In genomic region chr1:183297886-183298489, GRCm38 (mm10) we compare ENCODE assay signal across 8 mouse cellular contexts. TPM values are rescaled to one million over a fixed set of nuclear protein-coding genes. Genes with fewer than 3 reads are reported as not detected.
A peak's percentile ranks its signal among the peaks of the same experiment; 100 is the strongest.
DNase-seq lines count a peak whose midpoint lies in the region; ATAC-seq and TF ChIP-seq lines count a peak whose summit lies in the region.

No protein-coding gene starts in this region.

- no peak for TF ChIP-seq CTCF in MEL (IDR thresholded peaks at IDR 0.05 in 2 of 3, conservative IDR thresholded peaks at IDR 0.05 in 1 of 3; ENCODE audit: control insufficient read depth in 1 of 3, insufficient read depth in 1 of 3, low read depth in 2 of 3, low read length in 3 of 3, poor library complexity in 1 of 3, severe bottlenecking in 1 of 3)

- peak overlapping the region; percentile 52 for H3K4me2 ChIP-seq in hindbrain, embryonic 16.5 days (ENCODE audit: low read length)

- no peak for TF ChIP-seq RAD21 in MEL (IDR thresholded peaks at IDR 0.05; ENCODE audit: low read depth, low read length)

- no peaks in the 10 kb centered on the region for H3K9me3 ChIP-seq in MEL (replicated peaks; ENCODE audit: insufficient read depth, low read length)
- no peaks in the 10 kb centered on the region for H3K9me3 ChIP-seq in hindbrain, embryonic 16.5 days (ENCODE audit: control insufficient read depth, low read length)
- no peaks in the 10 kb centered on the region for H3K9me3 ChIP-seq in megakaryocyte, embryonic 14.5 days

- H3K4me3 ChIP-seq in MEL (ENCODE audit: control insufficient read depth in 1 of 2, insufficient read depth in 1 of 2, low read depth in 2 of 2, low read length in 2 of 2) = peak overlapping the region; percentile 58 to 67
- peak overlapping the region; percentile 46 for H3K4me3 ChIP-seq in hindbrain, embryonic 16.5 days (ENCODE audit: low read length)
- H3K4me3 ChIP-seq in megakaryocyte, embryonic 14.5 days (replicated peaks) = peak overlapping the region; percentile 91

- peak in 1 of 2 experiments; percentile 35; a peak in 1 of 4 replicates for TF ChIP-seq EP300 in MEL (IDR thresholded peaks at IDR 0.05; ENCODE audit: low read depth in 1 of 2, low read length in 2 of 2)

- no peaks in the 10 kb centered on the region for H3K4me1 ChIP-seq in MEL (ENCODE audit: control insufficient read depth in 1 of 2, insufficient read depth in 2 of 2, low read length in 2 of 2)
- H3K4me1 ChIP-seq in hindbrain, embryonic 16.5 days (ENCODE audit: control insufficient read depth, insufficient read depth, low read depth, low read length) = no peaks in the 10 kb centered on the region
- H3K4me1 ChIP-seq in megakaryocyte, embryonic 14.5 days = peaks cover 26% of the 10 kb centered on the region

- peak overlapping the region; percentile 56 for H3K27ac ChIP-seq in MEL (ENCODE audit: control insufficient read depth, low read depth, low read length)
- no peak overlapping the region; the same call in 1 of the 2 replicates for H3K27ac ChIP-seq in hindbrain, embryonic 16.5 days (ENCODE audit: low read depth, low read length)

- no peak for ATAC-seq in hindbrain, embryonic 16.5 days

- WGBS in hindbrain, embryonic 16.5 days = 0% methylated on average over 20 of the region's 20 CpGs

- H3K36me3 ChIP-seq in MEL (ENCODE audit: control insufficient read depth in 1 of 2, insufficient read depth in 2 of 2, low read length in 2 of 2) = peaks cover 0 to 4% of the 10 kb centered on the region in 2 experiments; a peak in 2 of 4 replicates
- no peaks in the 10 kb centered on the region for H3K36me3 ChIP-seq in hindbrain, embryonic 16.5 days (ENCODE audit: control insufficient read depth, insufficient read depth, low read length)
- H3K36me3 ChIP-seq in megakaryocyte, embryonic 14.5 days (replicated peaks; ENCODE audit: low read length) = peaks cover 12% of the 10 kb centered on the region

- peak in 1 of 2 experiments; percentile 82; a peak in 2 of 4 replicates for TF ChIP-seq POLR2A in MEL (IDR thresholded peaks at IDR 0.05; ENCODE audit: control insufficient read depth in 1 of 2, insufficient read depth in 1 of 2, low read depth in 1 of 2, low read length in 2 of 2, poor library complexity in 1 of 2)

- no peaks in the 10 kb centered on the region for H3K27me3 ChIP-seq in MEL (ENCODE audit: control insufficient read depth in 1 of 2, insufficient read depth in 2 of 2, low read length in 2 of 2)
- H3K27me3 ChIP-seq in hindbrain, embryonic 16.5 days (replicated peaks; ENCODE audit: control insufficient read depth, insufficient read depth, low read length) = no peaks in the 10 kb centered on the region
- no peaks in the 10 kb centered on the region for H3K27me3 ChIP-seq in megakaryocyte, embryonic 14.5 days (replicated peaks)

- peaks cover 9% of the 10 kb centered on the region; the same call in 1 of the 2 replicates for H3K79me2 ChIP-seq in MEL (ENCODE audit: control insufficient read depth, insufficient read depth, low read length, poor library complexity)

- H3K9ac ChIP-seq in MEL (ENCODE audit: control insufficient read depth, low read depth, low read length, poor library complexity, severe bottlenecking) = peak overlapping the region; percentile 62
- H3K9ac ChIP-seq in hindbrain, embryonic 16.5 days (ENCODE audit: low read depth, low read length) = peak overlapping the region; percentile 51

- DNase-seq in MEL (ENCODE audit: low read depth, low spot score) = peak; percentile 92
- DNase-seq in c-Kit-positive CD71-positive TER-119-negative erythroid progenitor cells, embryonic 14.5 days (ENCODE audit: low read depth) = peak; percentile 70
- DNase-seq in frontal cortex, postnatal 36 days (ENCODE audit: low spot score in 2 of 2) = peak; percentile 43 to 59
- DNase-seq in left cerebral cortex, adult 9 months (ENCODE audit: low spot score in 2 of 2) = peak; percentile 22 to 46
- peak; percentile 52 for DNase-seq in right cerebral cortex, postnatal 25 days
- DNase-seq in cerebellum, adult 11-12 months = no peak

TF ChIP-seq in MEL, 35 proteins besides CTCF, POLR2A, EP300 and RAD21:
- TF ChIP-seq POLR2AphosphoS5 (IDR thresholded peaks at IDR 0.05; ENCODE audit: borderline replicate concordance, low read depth, low read length) (0 out of 2 replicates have a peak, but pooled peaks have one; percentile 47), NRF1 (IDR thresholded peaks at IDR 0.05; ENCODE audit: insufficient read depth, low read depth, low read length, poor library complexity, severe bottlenecking) (peak; percentile 28; the same call in 1 of the 2 replicates), MAZ (IDR thresholded peaks at IDR 0.05; ENCODE audit: low read depth, low read length) (peak; percentile 65; the same call in 1 of the 2 replicates), ETS1 (IDR thresholded peaks at IDR 0.05; ENCODE audit: low read depth, low read length) (peak; percentile 45; the same call in 1 of the 2 replicates), MYC (IDR thresholded peaks at IDR 0.05; ENCODE audit: low read depth, low read length) (peak; percentile 49; the same call in 1 of the 2 replicates), MXI1 (IDR thresholded peaks at IDR 0.05; ENCODE audit: low read depth, low read length) (peak; percentile 92), HCFC1 (IDR thresholded peaks at IDR 0.05; ENCODE audit: low read depth, low read length) (peak; percentile 53; the same call in 1 of the 2 replicates), ZMIZ1 (IDR thresholded peaks at IDR 0.05; ENCODE audit: low read depth, low read length) (no peak; the same call in 1 of the 2 replicates), TAL1 (IDR thresholded peaks at IDR 0.05; ENCODE audit: low read length) (no peak), NELFE (IDR thresholded peaks at IDR 0.05; ENCODE audit: low read depth, low read length) (peak; percentile 67), KAT2A (conservative IDR thresholded peaks at IDR 0.05; ENCODE audit: low read depth, low read length) (no peak), TBP (IDR thresholded peaks at IDR 0.05; ENCODE audit: low read depth, low read length) (peak; percentile 78), MAX (IDR thresholded peaks at IDR 0.05; ENCODE audit: low read length) (peak; percentile 57), SIN3A (IDR thresholded peaks at IDR 0.05; ENCODE audit: low read length) (peak; percentile 84), TCF12 (IDR thresholded peaks at IDR 0.05; ENCODE audit: low read depth, low read length) (peak; percentile 60; the same call in 1 of the 2 replicates), ELF1 (IDR thresholded peaks at IDR 0.05; ENCODE audit: low read depth, low read length) (peak; percentile 58), ZNF384 (IDR thresholded peaks at IDR 0.05; ENCODE audit: low read depth, low read length) (no peak), USF1 (IDR thresholded peaks at IDR 0.05; ENCODE audit: low read depth, low read length) (peak; percentile 54; the same call in 1 of the 2 replicates), ZC3H11A (IDR thresholded peaks at IDR 0.05; ENCODE audit: low read depth, low read length) (no peak)

RNA-seq across cellular contexts. Expression of gene Brox, which starts 0.9 kb away (rescaled TPM):
- total RNA-seq in MEL (2012; rRNA removed) = 22.9 and 28.4 TPM in 2 replicates
- 100 to 1,000 TPM in 1 of 2 experiments, 10 to 100 TPM in 1; 25.4 to 145 TPM for polyA plus RNA-seq in MEL (2012; ENCODE audit: insufficient read depth in 1 of 2, insufficient read length in 2 of 2, low read depth in 1 of 2, low replicate concordance in 2 of 2, missing spikeins in 1 of 2)
- 98.7 and 103 TPM in 2 replicates for polyA plus RNA-seq in hindbrain, embryonic 16.5 days (2015; fragmentation: Nextera tagmentation; extraction: Ambion mirVana)
- polyA plus RNA-seq in megakaryocyte, embryonic 14.5 days (2012; ENCODE audit: insufficient read depth, low replicate concordance) = 0.50 and 3.7 TPM in 2 replicates

RNA-seq across cellular contexts. Expression of gene Aida, which starts 1.6 kb away (rescaled TPM):
- total RNA-seq in MEL (2012; rRNA removed) = 17.7 and 21.5 TPM in 2 replicates
- 10 to 100 TPM in 1 of 2 experiments, not detected in 1; 36.0 TPM for polyA plus RNA-seq in MEL (2012; ENCODE audit: insufficient read depth in 1 of 2, insufficient read length in 2 of 2, low read depth in 1 of 2, low replicate concordance in 2 of 2, missing spikeins in 1 of 2)
- polyA plus RNA-seq in hindbrain, embryonic 16.5 days (2015; fragmentation: Nextera tagmentation; extraction: Ambion mirVana) = 51.2 and 54.4 TPM in 2 replicates
- polyA plus RNA-seq in megakaryocyte, embryonic 14.5 days (2012; ENCODE audit: insufficient read depth, low replicate concordance) = 1.9 and 13.2 TPM in 2 replicates
